Mouse (Mus musculus): Measurements from ENCODE around the gene Ppip5k2. TPM values are rescaled to one million over a fixed set of nuclear protein-coding genes. Genes with fewer than 3 reads are reported as not detected.

Ppip5k2 gene
- polyA plus RNA-seq, 1 experiment from 2014 or later = 36.5 TPM

DNA sequence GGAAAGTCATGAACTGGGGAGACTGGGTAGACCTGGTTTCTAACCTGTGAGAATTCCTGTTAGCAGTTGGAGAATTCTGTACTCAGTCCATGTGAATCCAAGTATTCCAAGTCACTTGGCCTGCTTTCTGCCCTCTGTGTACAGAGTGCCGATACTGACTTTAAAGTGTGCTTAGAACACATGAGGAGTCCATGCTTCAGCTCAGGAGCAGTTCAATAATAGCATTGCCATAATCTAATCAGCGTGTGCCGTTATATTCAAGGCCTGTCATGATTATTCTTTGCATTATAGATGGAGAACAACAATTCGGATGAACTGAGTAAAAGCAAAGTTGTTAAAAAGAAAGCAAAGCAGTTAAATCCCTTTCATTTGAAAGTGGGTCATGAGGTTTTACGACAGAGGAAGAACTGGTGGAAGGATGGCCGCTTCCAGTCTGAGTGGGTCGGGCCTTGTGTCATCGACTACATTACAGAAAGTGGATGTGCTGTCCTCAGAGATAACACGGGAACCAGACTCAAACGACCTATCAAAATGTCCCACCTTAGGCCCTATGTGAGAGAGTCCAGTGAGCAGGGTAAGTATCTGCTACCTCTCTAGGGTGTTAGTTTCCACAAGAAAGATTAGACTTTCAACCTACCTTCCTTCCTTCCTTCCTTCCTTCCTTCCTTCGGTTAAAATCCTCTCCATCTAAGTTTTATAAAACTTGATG is 15.6 kb upstream of the Ppip5k2 start:
- Histone ChIP-seq H3K9ac (ENCODE audit: low read depth, low read length) (no peak overlapping the region), H3K4me2 (no peak overlapping the region), H3K4me3 (ENCODE audit: low read depth, low read length) (no peak overlapping the region), H3K9me3 (ENCODE audit: control insufficient read depth, low read length) (no peaks in the 10 kb centered on the region), H3K27ac (ENCODE audit: low read depth, low read length) (no peak overlapping the region), H3K4me1 (replicated peaks; ENCODE audit: control insufficient read depth, insufficient read depth, low read length) (0 out of 2 replicates have a peak, but pooled peaks cover 5% of the 10 kb centered on the region), H3K36me3 (ENCODE audit: control insufficient read depth, insufficient read depth, low read length) (no peaks in the 10 kb centered on the region), H3K27me3 (replicated peaks; ENCODE audit: control insufficient read depth, insufficient read depth, low read length) (no peaks in the 10 kb centered on the region)
- peak; percentile 94 for ATAC-seq (replicated peaks; ENCODE audit: low FRiP score)
- WGBS = 79% methylated on average over 11 of the region's 11 CpGs
- no peak for DNase-seq (ENCODE audit: low spot score)

DNA sequence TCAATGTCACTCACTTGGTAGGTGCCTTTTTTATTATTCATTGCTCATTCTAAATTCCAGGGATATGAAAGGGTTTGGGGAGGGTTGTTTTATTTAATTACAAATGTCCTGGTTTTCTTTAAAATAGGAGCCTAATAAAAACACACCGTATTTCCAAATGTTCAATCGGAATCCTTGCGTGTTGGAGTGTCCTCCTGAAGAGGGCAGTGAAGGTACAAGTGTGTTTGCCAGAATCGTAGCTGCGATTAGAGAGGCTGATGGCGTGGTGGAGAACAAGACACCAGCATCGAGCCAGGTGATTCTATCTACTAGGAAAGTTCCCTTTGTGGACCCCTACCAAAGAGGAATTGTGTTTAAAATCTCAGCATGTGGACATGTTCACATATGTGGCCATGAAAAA is 14.7 kb upstream of the Ppip5k2 start:
- no peaks in the 10 kb centered on the region for H3K36me3 ChIP-seq (ENCODE audit: control insufficient read depth, insufficient read depth, low read length)
- no peak overlapping the region for H3K27ac ChIP-seq (ENCODE audit: low read depth, low read length)
- H3K9me3 ChIP-seq (ENCODE audit: control insufficient read depth, low read length) = no peaks in the 10 kb centered on the region
- ATAC-seq (replicated peaks; ENCODE audit: low FRiP score) (no peak), DNase-seq (ENCODE audit: low spot score) (no peak)
- no peak overlapping the region for H3K4me2 ChIP-seq
- 83% methylated on average over 7 of the region's 7 CpGs for WGBS
- H3K9ac ChIP-seq (ENCODE audit: low read depth, low read length) = no peak overlapping the region
- 0 out of 2 replicates have a peak, but pooled peaks cover 5% of the 10 kb centered on the region for H3K4me1 ChIP-seq (replicated peaks; ENCODE audit: control insufficient read depth, insufficient read depth, low read length)
- no peak overlapping the region for H3K4me3 ChIP-seq (ENCODE audit: low read depth, low read length)
- H3K27me3 ChIP-seq (replicated peaks; ENCODE audit: control insufficient read depth, insufficient read depth, low read length) = no peaks in the 10 kb centered on the region

DNA sequence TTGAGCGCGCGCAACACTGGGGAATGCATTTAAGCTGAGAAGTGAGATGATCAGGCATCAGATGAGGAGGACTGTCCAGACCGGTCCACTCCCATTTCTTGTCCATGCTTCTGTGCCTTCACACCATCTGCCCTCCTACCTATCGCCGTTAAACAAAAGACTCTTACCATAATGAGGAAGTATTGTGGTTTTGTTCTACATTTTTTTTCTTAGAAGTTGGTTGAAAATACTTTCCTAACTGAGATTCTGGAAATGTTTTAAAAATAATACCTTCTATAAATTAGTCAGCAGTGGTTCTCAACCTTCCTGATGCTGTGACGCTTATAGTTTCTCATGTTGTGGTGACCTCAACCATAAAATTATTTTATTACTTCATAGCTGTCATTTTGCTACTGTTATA is 11.5 kb upstream of the Ppip5k2 start:
- H3K36me3 ChIP-seq (ENCODE audit: control insufficient read depth, insufficient read depth, low read length) = no peaks in the 10 kb centered on the region
- H3K4me3 ChIP-seq (ENCODE audit: low read depth, low read length) = no peak overlapping the region
- no peak overlapping the region for H3K27ac ChIP-seq (ENCODE audit: low read depth, low read length)
- no peak overlapping the region for H3K9ac ChIP-seq (ENCODE audit: low read depth, low read length)
- DNase-seq (ENCODE audit: low spot score) (no peak), ATAC-seq (replicated peaks; ENCODE audit: low FRiP score) (no peak)
- H3K9me3 ChIP-seq (ENCODE audit: control insufficient read depth, low read length) = no peaks in the 10 kb centered on the region
- no peaks in the 10 kb centered on the region for H3K27me3 ChIP-seq (replicated peaks; ENCODE audit: control insufficient read depth, insufficient read depth, low read length)
- 0 out of 2 replicates have a peak, but pooled peaks cover 5% of the 10 kb centered on the region for H3K4me1 ChIP-seq (replicated peaks; ENCODE audit: control insufficient read depth, insufficient read depth, low read length)
- H3K4me2 ChIP-seq = no peak overlapping the region
- WGBS = 86% methylated on average over 7 of the region's 7 CpGs

DNA sequence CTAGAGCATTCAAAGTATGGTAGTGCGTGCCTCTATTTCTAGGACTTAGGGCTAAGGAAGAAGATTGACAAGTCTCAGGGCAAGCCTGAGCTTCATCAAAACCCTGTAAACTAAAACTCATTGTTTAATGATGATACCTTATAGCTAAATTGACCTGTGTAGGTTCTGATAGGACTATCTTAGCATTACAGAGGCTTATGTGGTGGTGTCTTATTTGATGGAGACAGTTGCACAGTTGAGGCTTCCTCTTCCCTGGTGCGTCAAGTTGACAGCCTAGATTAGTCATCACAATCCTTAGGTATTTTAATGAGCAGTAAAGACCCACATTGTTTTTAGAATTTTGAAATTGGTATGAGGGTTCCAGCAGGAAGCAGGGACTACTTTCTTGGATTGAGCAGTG is 3.8 kb upstream of the Ppip5k2 start:
- Histone ChIP-seq H3K9me3 (ENCODE audit: control insufficient read depth, low read length) (no peaks in the 10 kb centered on the region), H3K27ac (ENCODE audit: low read depth, low read length) (no peak overlapping the region), H3K4me3 (ENCODE audit: low read depth, low read length) (no peak overlapping the region), H3K4me1 (replicated peaks; ENCODE audit: control insufficient read depth, insufficient read depth, low read length) (peaks cover 4% of the 10 kb centered on the region), H3K9ac (ENCODE audit: low read depth, low read length) (no peak overlapping the region), H3K36me3 (ENCODE audit: control insufficient read depth, insufficient read depth, low read length) (no peaks in the 10 kb centered on the region), H3K27me3 (replicated peaks; ENCODE audit: control insufficient read depth, insufficient read depth, low read length) (no peaks in the 10 kb centered on the region), H3K4me2 (no peak overlapping the region)
- ATAC-seq (replicated peaks; ENCODE audit: low FRiP score) = no peak
- DNase-seq (ENCODE audit: low spot score) = no peak
- WGBS = 87% methylated on average over 2 of the region's 2 CpGs

DNA sequence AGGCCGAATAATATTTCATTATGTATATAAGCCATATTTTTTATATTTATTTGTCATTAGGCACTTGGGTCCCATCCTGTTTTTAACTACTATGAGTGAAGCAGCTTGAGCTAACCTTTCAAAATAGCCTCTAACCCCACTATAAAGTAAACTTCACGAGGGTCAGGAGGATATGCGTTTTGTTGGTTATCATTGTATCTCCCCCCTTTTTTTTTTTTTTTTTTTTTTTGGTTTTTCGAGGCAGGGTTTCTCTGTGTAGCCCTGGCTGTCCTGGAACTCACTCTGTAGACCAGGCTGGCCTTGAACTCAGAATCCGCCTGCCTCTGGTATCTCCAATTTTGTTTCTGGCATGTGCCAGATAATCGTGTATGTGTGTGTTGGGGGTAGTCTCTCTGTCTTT is 3.2 kb upstream of the Ppip5k2 start:
- WGBS = 79% methylated on average over 6 of the region's 6 CpGs
- Histone ChIP-seq H3K9me3 (ENCODE audit: control insufficient read depth, low read length) (no peaks in the 10 kb centered on the region), H3K9ac (ENCODE audit: low read depth, low read length) (no peak overlapping the region), H3K4me3 (ENCODE audit: low read depth, low read length) (no peak overlapping the region), H3K36me3 (ENCODE audit: control insufficient read depth, insufficient read depth, low read length) (no peaks in the 10 kb centered on the region), H3K27ac (ENCODE audit: low read depth, low read length) (no peak overlapping the region), H3K4me1 (replicated peaks; ENCODE audit: control insufficient read depth, insufficient read depth, low read length) (peaks cover 4% of the 10 kb centered on the region), H3K27me3 (replicated peaks; ENCODE audit: control insufficient read depth, insufficient read depth, low read length) (no peaks in the 10 kb centered on the region), H3K4me2 (no peak overlapping the region)
- ATAC-seq (replicated peaks; ENCODE audit: low FRiP score) = no peak
- DNase-seq (ENCODE audit: low spot score) = no peak

DNA sequence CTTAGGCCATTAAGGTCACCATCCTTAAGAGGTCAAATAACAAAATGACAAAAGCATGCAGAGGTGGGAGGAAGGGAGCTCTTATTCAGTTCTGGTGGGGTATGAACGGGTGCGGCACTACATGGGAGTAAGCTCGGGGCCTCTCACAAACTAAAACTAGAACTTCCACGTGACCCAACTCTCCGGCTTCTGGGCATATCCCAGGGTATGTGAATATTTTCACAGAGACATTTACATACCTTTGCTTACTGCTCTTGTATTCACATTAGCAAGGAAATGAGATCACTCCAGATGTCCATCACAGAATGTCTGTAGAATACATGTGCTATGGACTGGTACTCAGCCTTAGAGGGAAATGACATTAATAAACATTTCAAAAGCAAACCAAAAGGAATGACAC is 1.5 kb upstream of the Ppip5k2 start:
- H3K36me3 ChIP-seq (ENCODE audit: control insufficient read depth, insufficient read depth, low read length) = no peaks in the 10 kb centered on the region
- no peak for ATAC-seq (replicated peaks; ENCODE audit: low FRiP score)
- H3K27me3 ChIP-seq (replicated peaks; ENCODE audit: control insufficient read depth, insufficient read depth, low read length) = no peaks in the 10 kb centered on the region
- no peak overlapping the region for H3K9ac ChIP-seq (ENCODE audit: low read depth, low read length)
- no peak overlapping the region for H3K27ac ChIP-seq (ENCODE audit: low read depth, low read length)
- H3K4me1 ChIP-seq (replicated peaks; ENCODE audit: control insufficient read depth, insufficient read depth, low read length) = peaks cover 8% of the 10 kb centered on the region
- no peak for DNase-seq (ENCODE audit: low spot score)
- WGBS = 90% methylated on average over 5 of the region's 5 CpGs
- H3K4me2 ChIP-seq = no peak overlapping the region; the same call in 1 of the 2 replicates
- H3K4me3 ChIP-seq (ENCODE audit: low read depth, low read length) = no peak overlapping the region
- H3K9me3 ChIP-seq (ENCODE audit: control insufficient read depth, low read length) = no peaks in the 10 kb centered on the region

DNA sequence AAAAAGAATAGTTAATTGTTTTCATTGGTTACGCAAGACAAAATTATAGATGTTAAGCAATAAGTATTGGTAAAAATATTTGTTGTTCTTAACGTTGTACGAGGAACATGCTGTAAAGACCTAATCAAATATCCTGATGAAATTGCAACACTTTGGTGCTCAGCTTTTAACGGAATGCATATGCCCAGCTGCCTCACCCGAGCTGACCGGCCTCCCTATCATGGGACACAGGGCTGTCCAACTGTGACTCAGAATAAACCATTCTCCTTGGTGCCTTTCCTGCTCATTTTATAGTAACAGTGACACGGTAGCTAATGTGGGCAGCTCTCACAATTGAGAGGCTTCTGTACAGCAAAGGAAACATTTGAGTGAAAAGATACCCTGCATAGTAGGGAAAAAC is 907 bp upstream of the Ppip5k2 start:
- Histone ChIP-seq H3K4me2 (peak overlapping the region; percentile 64), H3K9ac (ENCODE audit: low read depth, low read length) (peak overlapping the region; percentile 37; the same call in 1 of the 2 replicates), H3K4me3 (ENCODE audit: low read depth, low read length) (peak overlapping the region; percentile 36), H3K36me3 (ENCODE audit: control insufficient read depth, insufficient read depth, low read length) (no peaks in the 10 kb centered on the region), H3K27ac (ENCODE audit: low read depth, low read length) (no peak overlapping the region), H3K27me3 (replicated peaks; ENCODE audit: control insufficient read depth, insufficient read depth, low read length) (no peaks in the 10 kb centered on the region), H3K4me1 (replicated peaks; ENCODE audit: control insufficient read depth, insufficient read depth, low read length) (peaks cover 8% of the 10 kb centered on the region), H3K9me3 (ENCODE audit: control insufficient read depth, low read length) (no peaks in the 10 kb centered on the region)
- no peak for ATAC-seq (replicated peaks; ENCODE audit: low FRiP score)
- WGBS = 58% methylated on average over 7 of the region's 7 CpGs
- no peak for DNase-seq (ENCODE audit: low spot score)

DNA sequence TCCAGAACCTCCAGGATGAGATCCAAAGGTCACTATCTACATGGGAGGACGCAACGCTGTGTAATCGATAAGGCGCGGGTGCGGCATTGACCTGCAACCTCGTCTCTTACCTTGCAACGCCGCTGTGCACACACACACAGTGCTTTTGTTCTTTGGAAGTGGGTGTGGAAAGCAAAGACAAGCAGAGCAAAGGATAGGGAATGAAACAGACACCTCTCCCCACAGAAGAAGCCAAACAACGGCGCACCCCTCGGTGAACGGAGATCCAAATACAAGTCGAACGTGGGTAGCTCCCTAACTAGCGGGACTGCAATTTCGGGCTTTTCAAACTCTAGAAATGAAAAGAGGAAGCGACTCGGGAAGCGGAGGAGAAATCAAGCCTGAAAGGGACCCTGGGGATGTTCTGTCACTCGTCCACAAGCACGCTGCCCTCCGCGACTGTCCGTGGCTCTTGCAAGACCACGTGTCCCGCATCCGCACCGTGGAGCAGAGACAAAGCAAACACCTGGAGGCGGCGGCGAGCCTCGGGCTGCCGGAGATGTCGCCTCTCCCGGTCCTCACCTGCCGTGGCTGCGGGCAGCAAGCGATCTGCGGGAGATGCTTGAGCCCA is 812 bp downstream of the Ppip5k2 start:
- peaks cover 8% of the 10 kb centered on the region for H3K4me1 ChIP-seq (replicated peaks; ENCODE audit: control insufficient read depth, insufficient read depth, low read length)
- ATAC-seq (replicated peaks; ENCODE audit: low FRiP score) (peak; percentile 47), DNase-seq (ENCODE audit: low spot score) (peak; percentile 77)
- peak overlapping the region; percentile 81 for H3K4me2 ChIP-seq
- H3K9me3 ChIP-seq (ENCODE audit: control insufficient read depth, low read length) = no peaks in the 10 kb centered on the region
- H3K36me3 ChIP-seq (ENCODE audit: control insufficient read depth, insufficient read depth, low read length) = no peaks in the 10 kb centered on the region
- no peaks in the 10 kb centered on the region for H3K27me3 ChIP-seq (replicated peaks; ENCODE audit: control insufficient read depth, insufficient read depth, low read length)
- peak overlapping the region; percentile 88 for H3K9ac ChIP-seq (ENCODE audit: low read depth, low read length)
- peak overlapping the region; percentile 84 for H3K27ac ChIP-seq (ENCODE audit: low read depth, low read length)
- H3K4me3 ChIP-seq (ENCODE audit: low read depth, low read length) = peak overlapping the region; percentile 90
- WGBS = under 1% methylated on average over 40 of the region's 40 CpGs

DNA sequence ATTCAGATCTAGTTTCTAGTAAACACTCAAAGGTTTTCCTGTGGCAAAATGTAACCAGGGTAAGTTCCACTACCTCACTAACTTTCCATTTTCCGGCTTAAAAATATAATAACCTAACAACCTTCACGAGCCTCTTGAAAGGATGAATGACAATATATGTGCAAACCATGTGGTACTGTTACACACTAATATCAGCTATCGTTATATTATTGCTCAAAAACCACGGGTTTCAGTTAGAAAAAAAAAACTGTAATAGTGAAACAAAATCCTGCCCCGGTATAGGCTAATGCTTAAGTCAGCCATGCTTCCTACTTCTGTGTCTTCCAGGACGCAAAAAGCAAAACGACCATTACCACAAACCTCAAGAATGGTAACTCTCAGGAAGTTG is 1.3 kb downstream of the Ppip5k2 start:
- peak overlapping the region; percentile 88 for H3K9ac ChIP-seq (ENCODE audit: low read depth, low read length)
- H3K27ac ChIP-seq (ENCODE audit: low read depth, low read length) = peak overlapping the region; percentile 84
- ATAC-seq (replicated peaks; ENCODE audit: low FRiP score) (no peak), DNase-seq (ENCODE audit: low spot score) (no peak)
- H3K36me3 ChIP-seq (ENCODE audit: control insufficient read depth, insufficient read depth, low read length) = no peaks in the 10 kb centered on the region
- H3K4me1 ChIP-seq (replicated peaks; ENCODE audit: control insufficient read depth, insufficient read depth, low read length) = peaks cover 8% of the 10 kb centered on the region
- WGBS = 9% methylated on average over 7 of the region's 7 CpGs
- H3K4me3 ChIP-seq (ENCODE audit: low read depth, low read length) = peak overlapping the region; percentile 90
- no peaks in the 10 kb centered on the region for H3K27me3 ChIP-seq (replicated peaks; ENCODE audit: control insufficient read depth, insufficient read depth, low read length)
- peak overlapping the region; percentile 81 for H3K4me2 ChIP-seq
- no peaks in the 10 kb centered on the region for H3K9me3 ChIP-seq (ENCODE audit: control insufficient read depth, low read length)

Measured in liver, embryonic 11.5 days (tissue).